ENCODE assay signal across 11 mouse cellular contexts in the genomic region with DNA sequence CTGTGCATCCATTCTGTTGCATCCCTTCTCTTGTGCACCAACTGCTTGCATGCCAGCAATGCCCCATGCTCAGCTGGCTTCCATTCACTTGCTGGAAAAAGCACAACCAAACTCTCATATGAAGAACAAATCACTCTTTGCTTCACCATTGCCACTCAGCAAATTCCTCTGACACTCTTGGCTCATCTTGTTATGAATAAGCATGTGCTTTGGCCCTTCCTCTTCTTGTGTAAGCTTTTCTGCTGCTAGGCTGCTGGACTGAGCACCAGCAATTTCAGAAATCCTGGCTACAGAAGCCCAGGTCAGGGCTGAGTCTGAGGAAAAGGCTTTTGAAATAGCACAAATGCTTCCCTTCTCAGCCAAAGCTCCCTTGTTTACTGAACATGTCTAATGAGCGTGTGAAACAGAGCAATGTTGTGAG. TPM values are rescaled to one million over a fixed set of nuclear protein-coding genes. Genes with fewer than 3 reads are reported as not detected.
DNase-seq lines count a peak whose midpoint lies in the region; TF ChIP-seq lines count a peak whose summit lies in the region.
"Had no signal": no experiment of that assay in that cellular context is flagged by ENCODE, and none has a peak within 500 bp of the region (broad histone marks: within the 10 kb centered on the region; RNA-seq: fewer than 3 reads in every experiment).

No protein-coding gene starts in this region.

- intact Hi-C loops in heart, postnatal 25 days (cut with DNase I) = no loop called here

- H3K4me3 ChIP-seq in cerebellum, adult 2 months (replicated peaks; ENCODE audit: insufficient read depth, low read depth, low read length) = no peak overlapping the region
- H3K4me3 ChIP-seq in kidney, adult 2 months (ENCODE audit: insufficient read depth, low read depth, low read length) = no peak overlapping the region
- no peak overlapping the region for H3K4me3 ChIP-seq in macrophage (ENCODE audit: inconsistent target)
- H3K4me3 ChIP-seq: erythroblast, embryonic 14.5 days; midbrain, embryonic 12.5 days had no signal

- H3K27me3 ChIP-seq in cerebellum, adult 2 months (ENCODE audit: control insufficient read depth, insufficient read depth, low read length) = no peaks in the 10 kb centered on the region
- no peaks in the 10 kb centered on the region for H3K27me3 ChIP-seq in kidney, adult 2 months (replicated peaks; ENCODE audit: control insufficient read depth, insufficient read depth, low read length)
- H3K27me3 ChIP-seq: midbrain, embryonic 12.5 days had no signal

- H3K27ac ChIP-seq in cerebellum, adult 2 months (ENCODE audit: insufficient read depth, low read length) = no peak overlapping the region
- peak overlapping the region; percentile 74 for H3K27ac ChIP-seq in kidney, adult 2 months (ENCODE audit: insufficient read depth, low read depth, low read length)
- H3K27ac ChIP-seq in macrophage = peak overlapping the region; percentile 36
- H3K27ac ChIP-seq: midbrain, embryonic 12.5 days had no signal

- H3K36me3 ChIP-seq in kidney, adult 2 months (ENCODE audit: control insufficient read depth, insufficient read depth, low read length) = no peaks in the 10 kb centered on the region
- H3K36me3 ChIP-seq in macrophage (ENCODE audit: inconsistent target) = no peaks in the 10 kb centered on the region
- H3K36me3 ChIP-seq: midbrain, embryonic 12.5 days had no signal

- TF ChIP-seq CTCF in cerebellum, adult 2 months (IDR thresholded peaks at IDR 0.05; ENCODE audit: borderline replicate concordance, insufficient read depth, low read depth, low read length) = no peak
- TF ChIP-seq CTCF in kidney, adult 2 months (conservative IDR thresholded peaks at IDR 0.05; ENCODE audit: insufficient read depth, insufficient read length, low read depth, low read length) = no peak

- no peak for TF ChIP-seq POLR2A in cerebellum, adult 2 months (IDR thresholded peaks at IDR 0.05; ENCODE audit: borderline replicate concordance, insufficient read depth, low read length)
- no peak for TF ChIP-seq POLR2A in kidney, adult 2 months (IDR thresholded peaks at IDR 0.05; ENCODE audit: low read depth, low read length)

- 38% methylated on average over 1 of the region's 1 CpGs for WGBS in cerebellum, adult 2 months
- 29% methylated on average over 1 of the region's 1 CpGs for WGBS in kidney, adult 2 months
- 81% methylated on average over 1 of the region's 1 CpGs for WGBS in macrophage (ENCODE audit: missing documents)

- no peaks in the 10 kb centered on the region for H3K79me2 ChIP-seq in macrophage (ENCODE audit: inconsistent target)

- DNase-seq in cerebellum, adult 2 months = peak; percentile 19 to 48
- DNase-seq in cerebellum, adult 11-12 months = no peak
- DNase-seq in kidney, adult 2 months = peak; percentile 86
- no peak for DNase-seq in kidney, postnatal 4 days
- DNase-seq in heart, postnatal 25 days (ENCODE audit: low spot score) = peak; percentile 2
- DNase-seq in urinary bladder, adult 18-20 months (ENCODE audit: low spot score in 2 of 2) = no peak
- DNase-seq in embryo, embryonic 10.5 days (ENCODE audit: low spot score) = no peak
- DNase-seq: B cell, adult 2 months had no signal

- no peaks in the 10 kb centered on the region for H3K4me1 ChIP-seq in cerebellum, adult 2 months (ENCODE audit: control insufficient read depth, insufficient read depth, low read length)
- peaks cover 18% of the 10 kb centered on the region; the same call in 1 of the 2 replicates for H3K4me1 ChIP-seq in kidney, adult 2 months (ENCODE audit: control insufficient read depth, insufficient read depth, low read length)

RNA-seq across cellular contexts. Expression of a gene that starts 22.6 kb away (rescaled TPM):
- 16.7 and 18.7 TPM in 2 replicates for polyA plus RNA-seq in cerebellum, adult 2 months (2012; rRNA removed)
- polyA plus RNA-seq in kidney, adult 2 months (2012; rRNA removed) = 19.0 and 20.5 TPM in 2 replicates
- 10 to 100 TPM; 11.7 to 14.5 TPM for total RNA-seq in heart, postnatal 25 days (2021)
- 100 to 1,000 TPM in 9 of 26 experiments, 10 to 100 TPM in 17; 19.4 to 151 (median 62.8) TPM for total RNA-seq in macrophage (2018; cell fraction: chromatin; rRNA removed)
- total RNA-seq in macrophage (2018; cell fraction: cytosol; rRNA removed) = 10 to 100 TPM in 18 of 26 experiments, 1 to 10 TPM in 8; 7.1 to 26.0 (median 15.6) TPM
- 100 to 1,000 TPM in 5 of 26 experiments, 10 to 100 TPM in 21; 13.7 to 146 (median 37.9) TPM for total RNA-seq in macrophage (2018; cell fraction: nucleus; rRNA removed)
- polyA plus RNA-seq in macrophage (2018) = 9.0 to 11.0 TPM (median 10.2 TPM) in 3 replicates

Comparison
In these comparisons a context has a peak if more than half of its experiments do, and no peak if none do; other contexts are left out.
1. DNase-seq: peak in cerebellum, adult 2 months (2 of 2), kidney, adult 2 months (single experiment) and heart, postnatal 25 days (single experiment); none in cerebellum, adult 11-12 months (single experiment), kidney, postnatal 4 days (0 of 2), urinary bladder, adult 18-20 months (0 of 2) and embryo, embryonic 10.5 days (single experiment).